Mouse (Mus musculus) right cerebral cortex, postnatal 36 days (tissue): Measurements from ENCODE around the gene Stt3b.

Experiments
- DNase-seq, 2 experiments: peaks; one replicate each; pipeline ENCODE4 v3.0.0; 2022; ENCODE audit warnings: low spot score in 2 of 2, mixed read lengths in 1 of 2

The Stt3b gene

DNA sequence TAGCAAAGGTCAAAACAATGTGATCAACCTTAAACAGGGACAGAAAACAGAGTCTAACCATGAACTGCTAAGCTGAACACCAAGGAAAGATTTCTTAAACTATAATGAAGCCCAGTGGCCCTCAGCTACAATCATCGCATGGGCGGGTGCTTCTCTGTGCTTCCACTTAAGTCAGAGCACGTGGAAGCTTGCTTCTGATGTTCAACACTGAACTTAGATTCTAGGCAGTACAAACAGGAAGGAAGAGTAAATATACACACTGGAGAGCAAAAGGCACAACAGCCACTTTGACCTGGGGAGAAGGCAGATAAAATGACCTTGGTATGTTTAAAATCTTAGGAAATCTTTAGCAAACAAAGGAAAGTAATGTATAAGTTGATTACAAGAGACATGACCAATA is 38.7 kb downstream of the Stt3b start:
- no peak for DNase-seq

GRCm38 (mm10) chr9:115261896-115262295 is 48.3 kb downstream of the Stt3b start:
- DNase-seq = no peak

DNA sequence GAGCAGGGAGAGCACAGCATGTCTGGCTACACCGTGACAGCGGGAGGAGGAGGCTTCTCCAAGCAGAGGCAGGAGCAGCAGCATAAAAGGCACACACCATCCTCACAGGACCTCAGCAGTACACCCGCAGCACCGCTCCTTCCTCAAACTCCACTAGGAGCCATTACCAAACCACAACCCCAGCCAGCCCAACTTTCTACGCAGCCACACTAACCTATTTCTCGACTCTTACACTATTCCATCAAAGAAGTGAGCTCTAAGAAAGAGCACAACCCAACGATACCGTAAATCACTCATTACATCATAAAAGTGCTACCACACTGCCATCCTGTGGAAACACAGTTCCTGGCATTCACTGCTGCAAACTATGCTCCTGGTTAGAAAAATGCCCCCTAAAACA is 48.8 kb downstream of the Stt3b start:
- no peak for DNase-seq

- DNase-seq = no peak
These were observed 49.8 kb downstream of the Stt3b start for GRCm38 (mm10) chr9:115260464-115260863.

DNA sequence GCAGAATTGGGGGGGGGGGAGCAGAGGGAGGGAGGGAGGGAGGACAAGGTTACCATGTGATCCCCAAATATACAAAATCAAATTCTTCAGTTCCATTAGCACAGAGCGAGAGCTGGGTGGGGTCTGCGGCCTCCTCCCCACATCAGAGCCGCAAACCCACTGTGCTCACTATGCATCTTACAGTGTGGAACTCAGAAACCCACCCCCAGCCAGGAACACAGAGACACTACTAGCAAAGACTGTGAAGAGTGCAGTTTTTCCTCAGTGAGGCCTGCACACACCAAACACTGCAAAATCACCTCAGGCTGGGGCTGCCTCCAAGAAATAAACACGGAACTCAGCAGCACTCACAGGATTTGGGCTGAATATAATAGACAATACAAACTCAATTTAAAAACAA is 50.4 kb downstream of the Stt3b start:
- DNase-seq = no peak

DNA sequence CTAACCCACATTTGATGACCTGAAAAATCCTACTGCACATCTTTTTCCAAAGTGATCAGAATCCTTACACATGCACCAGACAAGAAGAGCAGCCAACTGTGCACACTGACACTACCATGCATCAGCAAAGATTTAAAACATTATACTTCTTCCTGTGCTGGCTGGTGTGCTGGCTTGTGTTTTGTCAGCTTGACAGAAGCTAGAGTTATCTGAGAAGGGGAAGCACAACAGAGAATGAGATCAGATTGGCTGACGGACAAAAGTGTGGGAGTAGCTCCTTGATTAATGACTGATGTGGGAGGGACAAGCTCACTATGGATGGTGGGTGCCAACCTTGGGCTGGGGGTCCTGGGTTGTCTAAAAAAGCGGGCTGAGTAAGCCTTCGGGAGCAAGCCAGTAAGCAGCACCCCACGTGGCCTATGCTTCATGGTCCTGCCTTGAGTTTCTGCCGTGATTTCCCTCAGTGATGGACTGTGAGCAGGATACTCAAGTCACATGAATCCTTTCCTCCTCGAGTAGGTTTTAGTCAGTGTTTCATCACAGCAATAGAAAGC is 52.4 kb downstream of the Stt3b start:
- DNase-seq = no peak

- DNase-seq = no peak
These were observed 61.1 kb downstream of the Stt3b start for GRCm38 (mm10) chr9:115249145-115249544.

DNA sequence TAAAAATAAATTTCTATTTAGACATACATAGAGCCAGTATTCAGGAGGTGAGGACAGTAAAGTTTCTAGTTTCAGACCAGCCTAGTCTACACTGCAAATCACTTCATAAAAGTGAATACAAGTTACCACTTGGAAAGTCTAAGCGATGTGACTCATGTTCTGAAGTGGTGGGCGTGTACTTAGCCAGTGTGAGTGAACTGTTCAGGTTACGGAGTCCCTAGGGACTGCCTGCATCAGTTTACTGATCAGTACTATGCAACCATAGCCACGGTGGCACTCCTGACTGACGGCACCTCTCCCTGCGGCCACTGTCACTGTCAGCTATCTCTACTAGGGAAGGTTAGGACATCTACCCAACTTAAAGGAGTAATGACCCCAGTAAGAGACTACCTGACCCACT is 65.1 kb downstream of the Stt3b start:
- no peak for DNase-seq

DNA sequence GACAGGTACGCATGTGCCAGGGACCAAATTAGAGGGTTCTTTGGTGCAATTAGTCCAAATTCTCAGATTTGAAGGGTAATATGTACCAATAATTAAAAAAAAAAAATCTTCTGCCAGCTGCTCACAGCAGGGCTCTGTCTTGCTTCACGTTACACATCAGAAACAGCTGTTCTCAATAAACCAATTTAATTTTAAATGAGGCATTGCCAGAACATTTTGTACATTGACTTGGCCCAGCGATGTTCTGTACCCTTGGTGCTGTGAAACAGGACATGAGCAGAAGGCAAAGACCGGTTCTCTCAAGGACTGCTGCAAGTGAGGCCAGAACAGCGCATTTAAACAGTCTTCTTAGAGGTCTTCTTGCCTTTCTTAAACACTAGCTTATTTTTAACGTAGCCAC is 66.6 kb downstream of the Stt3b start:
- no peak for DNase-seq

- DNase-seq = no peak
These were observed 70.4 kb downstream of the Stt3b start for GRCm38 (mm10) chr9:115239861-115240260.

DNA sequence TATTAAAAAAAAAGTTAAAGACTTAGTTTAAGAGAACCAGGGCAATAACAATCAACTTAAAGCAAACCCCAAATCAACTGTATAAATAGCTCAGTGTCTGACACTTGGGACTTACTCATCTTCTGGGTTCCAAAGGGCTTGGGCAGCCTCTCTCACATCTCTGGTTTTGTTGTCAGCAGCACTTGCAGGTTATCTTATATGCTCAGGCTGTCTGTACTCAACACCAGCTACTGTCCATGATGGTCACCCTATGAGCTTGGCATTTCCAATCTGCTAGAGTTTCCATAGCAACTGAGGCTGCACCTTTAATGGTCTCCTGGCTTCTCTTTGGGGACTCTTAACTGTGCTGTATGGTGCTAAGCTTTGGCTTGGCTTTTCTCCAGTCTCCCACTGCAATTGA is 72.3 kb downstream of the Stt3b start:
- DNase-seq = no peak

- DNase-seq = no peak
These were observed 73.8 kb downstream of the Stt3b start for GRCm38 (mm10) chr9:115236352-115236841.

DNA sequence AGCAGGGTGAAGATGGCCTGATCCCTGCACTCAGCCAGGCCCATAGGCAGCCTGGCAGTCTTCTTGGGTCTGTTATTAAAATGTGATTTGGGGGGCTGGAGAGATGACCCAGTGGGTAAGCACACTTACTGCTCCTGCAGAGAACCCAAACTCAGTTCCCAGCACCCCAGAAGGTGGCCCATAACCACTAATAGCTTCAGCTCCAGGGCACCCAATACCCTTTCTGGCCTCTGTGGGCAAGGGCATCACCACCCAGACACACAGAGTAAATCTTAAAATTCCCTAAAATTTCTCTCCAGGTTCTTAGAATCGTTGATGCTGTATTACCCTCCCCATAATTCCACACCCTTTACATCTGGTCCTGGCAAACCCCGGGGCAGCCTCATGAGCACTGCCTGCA is 75.7 kb downstream of the Stt3b start:
- no peak for DNase-seq

- DNase-seq = peak in 1 of 2 experiments; percentile 33
These were observed 76.5 kb downstream of the Stt3b start for GRCm38 (mm10) chr9:115233721-115234120.

- no peak for DNase-seq
These were observed 78.7 kb downstream of the Stt3b start for GRCm38 (mm10) chr9:115231476-115231875.

GRCm38 (mm10) chr9:115230141-115230540 is 80.1 kb downstream of the Stt3b start:
- DNase-seq = no peak

DNA sequence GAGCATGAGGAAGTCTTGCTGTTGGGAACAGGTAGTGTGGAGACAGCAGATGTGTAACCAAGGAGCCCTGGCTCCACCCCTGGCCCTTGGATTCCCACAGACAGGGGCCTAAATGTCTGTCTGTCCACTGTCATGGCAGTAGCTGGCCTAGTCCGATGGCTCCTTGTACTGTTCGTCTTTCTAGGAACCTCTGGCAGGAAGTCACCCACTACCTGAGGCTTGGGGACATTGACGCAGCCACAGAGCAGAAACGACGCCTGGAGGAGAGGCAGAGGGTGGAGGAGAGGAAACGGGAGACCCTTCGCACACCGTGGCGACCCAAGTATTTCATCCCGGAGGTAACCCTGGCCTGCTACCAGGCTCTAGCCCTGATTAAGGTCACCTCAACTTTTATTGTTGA is 80.5 kb downstream of the Stt3b start:
- no peak for DNase-seq

DNA sequence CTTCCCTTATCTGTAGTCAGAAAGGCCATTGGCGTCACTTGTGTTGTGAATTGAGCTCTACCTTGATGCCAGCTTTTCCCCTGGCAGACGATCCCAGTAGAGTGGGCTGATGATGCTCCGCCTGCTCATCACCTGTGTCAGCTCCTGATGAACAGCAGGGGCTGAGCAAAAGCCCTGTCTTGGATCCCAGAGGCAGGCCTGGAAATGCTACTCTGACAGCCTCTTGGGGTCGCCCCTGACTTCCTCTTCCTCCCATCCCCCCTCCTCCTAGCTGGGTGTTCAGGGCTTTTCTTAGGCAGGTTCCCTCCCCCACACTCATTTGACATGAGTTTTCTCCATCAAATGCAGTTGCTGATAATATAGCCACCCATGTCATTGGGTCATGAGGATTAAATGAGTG is 81.1 kb downstream of the Stt3b start:
- DNase-seq = no peak

DNA sequence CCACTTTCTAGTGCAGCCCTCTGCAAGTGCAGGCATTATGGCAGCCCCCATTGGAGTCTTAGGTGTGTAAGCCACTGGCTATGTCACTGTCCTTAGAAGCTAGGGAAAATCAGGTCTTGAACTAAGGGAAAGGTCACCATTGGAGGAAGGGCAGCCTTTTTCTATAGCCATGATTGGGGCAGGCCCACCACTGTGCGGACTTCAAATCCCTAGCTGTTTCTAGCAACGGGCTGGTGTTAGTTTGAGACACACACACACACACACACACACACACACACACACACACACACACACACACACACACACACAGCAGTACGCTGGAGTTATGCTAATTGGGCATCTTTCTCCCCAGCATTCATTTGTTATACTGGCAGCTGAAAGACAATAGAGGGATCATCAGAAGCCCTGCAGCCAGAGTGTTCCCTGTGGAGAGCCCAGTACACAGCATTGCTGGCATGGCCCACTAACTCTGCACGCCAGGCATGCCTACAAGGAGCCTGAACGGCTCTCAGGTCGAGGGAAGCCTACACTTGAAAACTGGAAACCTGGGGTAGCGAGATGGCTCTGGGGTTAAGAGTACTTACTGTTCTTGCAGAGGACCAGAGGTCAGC is 85.4 kb downstream of the Stt3b start:
- no peak for DNase-seq

- no peak for DNase-seq
These were observed 89.0 kb downstream of the Stt3b start for GRCm38 (mm10) chr9:115221265-115221664.

- no peak for DNase-seq
These were observed 89.8 kb downstream of the Stt3b start for GRCm38 (mm10) chr9:115220466-115220865.

- no peak for DNase-seq
These were observed 92.2 kb downstream of the Stt3b start for GRCm38 (mm10) chr9:115217984-115218383.

- DNase-seq = no peak
These were observed 94.2 kb downstream of the Stt3b start for GRCm38 (mm10) chr9:115215830-115216701.
